Mouse (Mus musculus): ENCODE measurements around the gene Gm20388.

DNA sequence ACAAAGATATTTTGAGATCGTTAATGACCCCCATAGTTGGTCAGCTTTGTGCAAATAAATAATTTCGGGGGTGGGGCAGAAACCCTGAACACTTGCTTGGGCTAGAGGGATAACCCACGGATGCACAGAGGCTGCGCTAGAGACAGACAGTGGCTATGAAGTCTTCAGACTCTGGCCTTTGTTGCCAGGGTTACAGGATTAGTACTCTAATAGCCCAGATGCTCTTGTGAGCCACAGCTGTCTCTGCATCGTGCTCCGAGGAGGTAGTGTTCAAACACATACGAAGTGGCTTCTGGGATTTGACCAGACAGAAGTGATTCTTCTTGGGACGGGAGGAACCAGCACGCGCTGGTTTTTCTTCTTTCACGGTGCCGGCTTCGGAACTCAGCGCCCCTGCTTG, 820.9 kb downstream of the Gm20388 start:
- no peak for TF ChIP-seq CTCF (IDR thresholded peaks at IDR 0.05; ENCODE audit: low read depth, low read length)
- TF ChIP-seq GATA1 (IDR thresholded peaks at IDR 0.05; ENCODE audit: borderline replicate concordance, low read length), result no peak
- TF ChIP-seq TAL1 (conservative IDR thresholded peaks at IDR 0.05; ENCODE audit: low read depth, low read length), result no peak
- no peak for TF ChIP-seq POLR2AphosphoS5 (IDR thresholded peaks at IDR 0.05; ENCODE audit: insufficient replicate concordance, low read depth, low read length)
- TF ChIP-seq GATA2 (IDR thresholded peaks at IDR 0.05; ENCODE audit: borderline replicate concordance, low read depth, low read length), result no peak

Measured in G1E (cell line).